Mouse (Mus musculus) lung, postnatal 0 days (tissue): ENCODE measurements around the gene Scfd2.

Experiments
- CTCF ChIP-seq: IDR thresholded peaks from 2 replicates; pipeline ENCODE4 v1.5.1; 2016; ENCODE audit warnings: antibody characterized with exemption, mild to moderate bottlenecking
- EP300 ChIP-seq: IDR thresholded peaks from 2 replicates; pipeline ENCODE4 v1.6.1; 2016; ENCODE audit warnings: antibody characterized with exemption, mild to moderate bottlenecking, control low read depth

DNA sequence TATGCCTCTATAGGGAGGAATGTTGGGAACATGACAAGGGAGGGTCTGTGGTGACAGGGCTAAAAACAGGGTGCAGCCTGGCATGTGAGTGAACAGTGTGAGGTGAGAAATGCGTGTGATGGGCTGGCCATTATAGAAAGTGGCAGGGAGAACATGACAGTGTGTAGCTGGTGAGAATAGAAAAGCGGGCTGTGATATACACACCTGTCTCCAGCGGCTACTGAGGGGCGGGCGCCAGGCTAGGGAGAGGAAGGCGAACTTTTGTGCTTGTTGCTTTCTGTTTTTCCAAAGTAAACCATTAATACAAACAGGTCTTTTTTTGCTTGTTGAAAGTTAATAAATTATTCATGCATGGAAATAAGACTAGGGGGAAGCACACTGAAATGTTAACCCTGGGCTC lies 304.2 kb downstream of the Scfd2 start:
- TF ChIP-seq EP300 (no peak), CTCF (no peak)
